Mouse (Mus musculus): ENCODE data around the gene Ccdc171. TPM values are rescaled to one million over a fixed set of nuclear protein-coding genes. Genes with fewer than 3 reads are reported as not detected.

The Ccdc171 gene
- total RNA-seq, 1 experiment: 3.5 TPM

- no peak for TF ChIP-seq HCFC1 (IDR thresholded peaks at IDR 0.05; ENCODE audit: borderline replicate concordance, insufficient read depth, low read length)
- no peak for TF ChIP-seq CHD2 (IDR thresholded peaks at IDR 0.05; ENCODE audit: low read depth, low read length)
- no peak for TF ChIP-seq ZC3H11A (IDR thresholded peaks at IDR 0.05; ENCODE audit: borderline replicate concordance, low read depth, low read length)
- no peak for TF ChIP-seq ZNF384 (IDR thresholded peaks at IDR 0.05; ENCODE audit: low read depth, low read length)
- no peak for TF ChIP-seq MAFK (IDR thresholded peaks at IDR 0.05; ENCODE audit: insufficient read depth, low read depth, low read length)
These were observed 45.2 kb downstream of the Ccdc171 start for GRCm38 (mm10) chr4:83570569-83570968.

GRCm38 (mm10) chr4:83571033-83571432 lies 45.7 kb downstream of the Ccdc171 start:
- no peak overlapping the region for H3K4me3 ChIP-seq (ENCODE audit: insufficient read depth in 1 of 2, low read depth in 1 of 2, low read length in 2 of 2, poor library complexity in 1 of 2, severe bottlenecking in 1 of 2)
- in situ Hi-C loops (cut with MboI; ENCODE audit: low sequenced_read_pairs in 2 of 2, unreplicated experiment in 2 of 2): no loop called here
- no peak for TF ChIP-seq MAFK (IDR thresholded peaks at IDR 0.05; ENCODE audit: insufficient read depth, low read depth, low read length)
- no peak for TF ChIP-seq ZNF384 (IDR thresholded peaks at IDR 0.05; ENCODE audit: low read depth, low read length)
- no peak for TF ChIP-seq CHD2 (IDR thresholded peaks at IDR 0.05; ENCODE audit: low read depth, low read length)
- no peak for TF ChIP-seq HCFC1 (IDR thresholded peaks at IDR 0.05; ENCODE audit: borderline replicate concordance, insufficient read depth, low read length)
- TF ChIP-seq ZC3H11A (IDR thresholded peaks at IDR 0.05; ENCODE audit: borderline replicate concordance, low read depth, low read length): no peak
- H3K9ac ChIP-seq (ENCODE audit: insufficient read depth, low read depth, low read length, poor library complexity, severe bottlenecking): no peak overlapping the region
- peaks cover 0 to 4% of the 10 kb centered on the region in 2 experiments; a peak in 1 of 4 replicates for H3K4me1 ChIP-seq (ENCODE audit: control insufficient read depth in 2 of 2, insufficient read depth in 2 of 2, low read length in 2 of 2, poor library complexity in 1 of 2)
- H3K27ac ChIP-seq (ENCODE audit: insufficient read depth, low read depth, low read length, poor library complexity, severe bottlenecking): no peak overlapping the region
- H3K9me3 ChIP-seq (ENCODE audit: control insufficient read depth, insufficient read depth, low read depth, low read length): no peaks in the 10 kb centered on the region
- DNase-seq (ENCODE audit: low read depth, low spot score): no peak
- no peaks in the 10 kb centered on the region for H3K36me3 ChIP-seq (ENCODE audit: control insufficient read depth, insufficient read depth, low read length, poor library complexity, severe bottlenecking)

More at GRCm38 (mm10) chr4:83570569-83570968, 45.2 kb downstream of the Ccdc171 start:
- no peaks in the 10 kb centered on the region for H3K36me3 ChIP-seq (ENCODE audit: control insufficient read depth, insufficient read depth, low read length, poor library complexity, severe bottlenecking)
- no peak overlapping the region for H3K9ac ChIP-seq (ENCODE audit: insufficient read depth, low read depth, low read length, poor library complexity, severe bottlenecking)
- in situ Hi-C loops (cut with MboI; ENCODE audit: low sequenced_read_pairs in 2 of 2, unreplicated experiment in 2 of 2): no loop called here
- no peak for DNase-seq (ENCODE audit: low read depth, low spot score)
- H3K4me1 ChIP-seq (ENCODE audit: control insufficient read depth in 2 of 2, insufficient read depth in 2 of 2, low read length in 2 of 2, poor library complexity in 1 of 2): peaks cover 0 to 4% of the 10 kb centered on the region in 2 experiments; a peak in 1 of 4 replicates
- no peaks in the 10 kb centered on the region for H3K9me3 ChIP-seq (ENCODE audit: control insufficient read depth, insufficient read depth, low read depth, low read length)
- H3K27ac ChIP-seq (ENCODE audit: insufficient read depth, low read depth, low read length, poor library complexity, severe bottlenecking): no peak overlapping the region
- H3K4me3 ChIP-seq (ENCODE audit: insufficient read depth in 1 of 2, low read depth in 1 of 2, low read length in 2 of 2, poor library complexity in 1 of 2, severe bottlenecking in 1 of 2): no peak overlapping the region

- H3K4me1 ChIP-seq (ENCODE audit: control insufficient read depth in 2 of 2, insufficient read depth in 2 of 2, low read length in 2 of 2, poor library complexity in 1 of 2): peaks cover 0 to 2% of the 10 kb centered on the region in 2 experiments; a peak in 1 of 4 replicates
- H3K27ac ChIP-seq (ENCODE audit: insufficient read depth, low read depth, low read length, poor library complexity, severe bottlenecking): no peak overlapping the region
- DNase-seq (ENCODE audit: low read depth, low spot score): no peak
- in situ Hi-C loops (cut with MboI; ENCODE audit: low sequenced_read_pairs in 2 of 2, unreplicated experiment in 2 of 2): no loop called here
- no peak overlapping the region for H3K4me3 ChIP-seq (ENCODE audit: insufficient read depth in 1 of 2, low read depth in 1 of 2, low read length in 2 of 2, poor library complexity in 1 of 2, severe bottlenecking in 1 of 2)
- H3K9ac ChIP-seq (ENCODE audit: insufficient read depth, low read depth, low read length, poor library complexity, severe bottlenecking): no peak overlapping the region
- no peaks in the 10 kb centered on the region for H3K9me3 ChIP-seq (ENCODE audit: control insufficient read depth, insufficient read depth, low read depth, low read length)
- no peaks in the 10 kb centered on the region for H3K36me3 ChIP-seq (ENCODE audit: control insufficient read depth, insufficient read depth, low read length, poor library complexity, severe bottlenecking)
- no peak for TF ChIP-seq ZC3H11A (IDR thresholded peaks at IDR 0.05; ENCODE audit: borderline replicate concordance, low read depth, low read length)
- TF ChIP-seq CHD2 (IDR thresholded peaks at IDR 0.05; ENCODE audit: low read depth, low read length): no peak
- TF ChIP-seq HCFC1 (IDR thresholded peaks at IDR 0.05; ENCODE audit: borderline replicate concordance, insufficient read depth, low read length): no peak
- no peak for TF ChIP-seq ZNF384 (IDR thresholded peaks at IDR 0.05; ENCODE audit: low read depth, low read length)
- TF ChIP-seq MAFK (IDR thresholded peaks at IDR 0.05; ENCODE audit: insufficient read depth, low read depth, low read length): no peak
These were observed 47.2 kb downstream of the Ccdc171 start for GRCm38 (mm10) chr4:83572521-83572920.

GRCm38 (mm10) chr4:83576315-83576714 lies 51.0 kb downstream of the Ccdc171 start:
- TF ChIP-seq ZC3H11A (IDR thresholded peaks at IDR 0.05; ENCODE audit: borderline replicate concordance, low read depth, low read length) (no peak), MAFK (IDR thresholded peaks at IDR 0.05; ENCODE audit: insufficient read depth, low read depth, low read length) (no peak), CHD2 (IDR thresholded peaks at IDR 0.05; ENCODE audit: low read depth, low read length) (no peak), ZNF384 (IDR thresholded peaks at IDR 0.05; ENCODE audit: low read depth, low read length) (no peak), HCFC1 (IDR thresholded peaks at IDR 0.05; ENCODE audit: borderline replicate concordance, insufficient read depth, low read length) (no peak)
- no peak overlapping the region for H3K27ac ChIP-seq (ENCODE audit: insufficient read depth, low read depth, low read length, poor library complexity, severe bottlenecking)
- no peaks in the 10 kb centered on the region for H3K9me3 ChIP-seq (ENCODE audit: control insufficient read depth, insufficient read depth, low read depth, low read length)

GRCm38 (mm10) chr4:83580157-83580556 lies 54.8 kb downstream of the Ccdc171 start:
- Histone ChIP-seq H3K27ac (ENCODE audit: insufficient read depth, low read depth, low read length, poor library complexity, severe bottlenecking) (no peak overlapping the region), H3K9ac (ENCODE audit: insufficient read depth, low read depth, low read length, poor library complexity, severe bottlenecking) (no peak overlapping the region), H3K9me3 (ENCODE audit: control insufficient read depth, insufficient read depth, low read depth, low read length) (no peaks in the 10 kb centered on the region), H3K36me3 (ENCODE audit: control insufficient read depth, insufficient read depth, low read length, poor library complexity, severe bottlenecking) (no peaks in the 10 kb centered on the region), H3K4me1 (ENCODE audit: control insufficient read depth in 2 of 2, insufficient read depth in 2 of 2, low read length in 2 of 2, poor library complexity in 1 of 2) (no peaks in the 10 kb centered on the region), H3K4me3 (ENCODE audit: insufficient read depth in 1 of 2, low read depth in 1 of 2, low read length in 2 of 2, poor library complexity in 1 of 2, severe bottlenecking in 1 of 2) (no peak overlapping the region)
- TF ChIP-seq ZC3H11A (IDR thresholded peaks at IDR 0.05; ENCODE audit: borderline replicate concordance, low read depth, low read length) (no peak), CHD2 (IDR thresholded peaks at IDR 0.05; ENCODE audit: low read depth, low read length) (no peak), ZNF384 (IDR thresholded peaks at IDR 0.05; ENCODE audit: low read depth, low read length) (no peak), HCFC1 (IDR thresholded peaks at IDR 0.05; ENCODE audit: borderline replicate concordance, insufficient read depth, low read length) (no peak), MAFK (IDR thresholded peaks at IDR 0.05; ENCODE audit: insufficient read depth, low read depth, low read length) (no peak)
- in situ Hi-C loops (cut with MboI; ENCODE audit: low sequenced_read_pairs in 2 of 2, unreplicated experiment in 2 of 2): no loop called here
- no peak for DNase-seq (ENCODE audit: low read depth, low spot score)

More at GRCm38 (mm10) chr4:83576315-83576714, 51.0 kb downstream of the Ccdc171 start:
- no peak for DNase-seq (ENCODE audit: low read depth, low spot score)
- in situ Hi-C loops (cut with MboI; ENCODE audit: low sequenced_read_pairs in 2 of 2, unreplicated experiment in 2 of 2): no loop called here
- Histone ChIP-seq H3K4me1 (ENCODE audit: control insufficient read depth in 2 of 2, insufficient read depth in 2 of 2, low read length in 2 of 2, poor library complexity in 1 of 2) (no peaks in the 10 kb centered on the region), H3K9ac (ENCODE audit: insufficient read depth, low read depth, low read length, poor library complexity, severe bottlenecking) (no peak overlapping the region), H3K4me3 (ENCODE audit: insufficient read depth in 1 of 2, low read depth in 1 of 2, low read length in 2 of 2, poor library complexity in 1 of 2, severe bottlenecking in 1 of 2) (no peak overlapping the region), H3K36me3 (ENCODE audit: control insufficient read depth, insufficient read depth, low read length, poor library complexity, severe bottlenecking) (no peaks in the 10 kb centered on the region)
